Mouse (Mus musculus) G1E (cell line): Measurements from ENCODE around the gene Myom3. TPM values are rescaled to one million over a fixed set of nuclear protein-coding genes. Genes with fewer than 3 reads are reported as not detected.

Experiments used
- ATAC-seq: 2 replicates; pipeline ENCODE4 v1.8.0; 2016; ENCODE audit warnings: mild to moderate bottlenecking; ENCODE audit not compliant: insufficient number of reproducible peaks, poor library complexity, low FRiP score, severe bottlenecking; ENCODE audit errors: extremely low read depth
- DNase-seq: peaks from one replicate; pipeline ENCODE4 v3.0.0; 2012; ENCODE audit warnings: low spot score
- H3K27me3 ChIP-seq: 2 replicates; pipeline ENCODE4 v1.6.1; 2012; ENCODE audit warnings: mild to moderate bottlenecking, low read length, inconsistent platforms; ENCODE audit not compliant: insufficient read depth
- H3K36me3 ChIP-seq: replicated peaks from 2 replicates; pipeline ENCODE3; 2012; ENCODE audit warnings: mild to moderate bottlenecking, inconsistent platforms
- H3K4me1 ChIP-seq: 2 replicates; pipeline ENCODE4 v1.6.1; 2012; ENCODE audit warnings: low read depth, low read length, inconsistent platforms, mixed read lengths; ENCODE audit not compliant: insufficient read depth
- H3K4me3 ChIP-seq: 2 replicates; pipeline ENCODE4 v1.5.1; 2012; ENCODE audit warnings: low read depth, mild to moderate bottlenecking, inconsistent platforms, low read length, moderate library complexity, mixed read lengths
- H3K9me3 ChIP-seq: replicated peaks from 2 replicates; pipeline ENCODE4 v1.6.1; 2012; ENCODE audit warnings: inconsistent platforms
- CTCF ChIP-seq: IDR thresholded peaks from 2 replicates; pipeline ENCODE4 v1.5.1; 2012; ENCODE audit warnings: low read depth, low read length, inconsistent platforms, mixed read lengths
- GATA1 ChIP-seq: IDR thresholded peaks from 2 replicates; pipeline ENCODE4 v1.6.1; 2012; ENCODE audit warnings: borderline replicate concordance, low read length, inconsistent platforms, mixed read lengths
- GATA2 ChIP-seq: IDR thresholded peaks from 2 replicates; pipeline ENCODE4 v1.6.1; 2012; ENCODE audit warnings: low read depth, low read length, inconsistent platforms, borderline replicate concordance
- POLR2AphosphoS5 ChIP-seq: IDR thresholded peaks from 2 replicates; pipeline ENCODE4 v1.6.1; 2012; ENCODE audit warnings: low read depth, low read length, inconsistent platforms; ENCODE audit not compliant: insufficient replicate concordance
- TAL1 ChIP-seq: conservative IDR thresholded peaks from 2 replicates; pipeline ENCODE4 v1.6.1; 2012; ENCODE audit warnings: low read depth, low read length, inconsistent platforms, mixed read lengths
- polyA plus RNA-seq: library from polyadenylated mRNA; stranded (reverse); fragments of >175 nt; gene quantifications from 2 replicates; pipeline ENCODE4 v1.2.3, GENCODE M21; 2012
- total RNA-seq, 2 experiments: library from RNA; stranded (forward) in 1 of 2; stranded (reverse) in 1 of 2; fragments of 200-1000 nt in 1 of 2; fragments of >200 nt in 1 of 2; fragmentation: Nextera tagmentation in 1 of 2; gene quantifications; 2 replicates each; pipeline ENCODE4 v1.2.3; 2014 to 2017

Gene Myom3
- total and polyA plus RNA-seq, 3 experiments, result 0.11 TPM; not detected in 2

GRCm38 (mm10) chr4:135823298-135823697, 63.8 kb downstream of the Myom3 start:
- Histone ChIP-seq H3K36me3 (no peaks in the 10 kb centered on the region), H3K4me1 (no peaks in the 10 kb centered on the region), H3K9me3 (no peaks in the 10 kb centered on the region), H3K27me3 (peaks cover 13% of the 10 kb centered on the region; the same call in 1 of the 2 replicates), H3K4me3 (no peak overlapping the region)
- ATAC-seq, result no peak
- TF ChIP-seq CTCF, result 0 out of 2 replicates have a peak, but pooled peaks have one; percentile 4
- no peak for TF ChIP-seq TAL1
- DNase-seq, result no peak

- TF ChIP-seq GATA2 (no peak), GATA1 (no peak), TAL1 (no peak), POLR2AphosphoS5 (no peak), CTCF (no peak)
- Histone ChIP-seq H3K27me3 (peaks cover 16% of the 10 kb centered on the region), H3K4me3 (no peak overlapping the region), H3K4me1 (no peaks in the 10 kb centered on the region), H3K9me3 (no peaks in the 10 kb centered on the region), H3K36me3 (no peaks in the 10 kb centered on the region)
- ATAC-seq (no peak), DNase-seq (no peak)
Observed at GRCm38 (mm10) chr4:135824254-135824653, 64.7 kb downstream of the Myom3 start.

- H3K9me3 ChIP-seq, result no peaks in the 10 kb centered on the region
- ATAC-seq (no peak), DNase-seq (no peak)
- H3K27me3 ChIP-seq, result peaks cover 9% of the 10 kb centered on the region
- H3K36me3 ChIP-seq, result no peaks in the 10 kb centered on the region
- H3K4me1 ChIP-seq, result no peaks in the 10 kb centered on the region
- TF ChIP-seq POLR2AphosphoS5 (no peak), TAL1 (no peak), GATA2 (no peak), CTCF (no peak), GATA1 (no peak)
- no peak overlapping the region for H3K4me3 ChIP-seq
Observed at GRCm38 (mm10) chr4:135828491-135828890, 69.0 kb downstream of the Myom3 start.

- ATAC-seq, result no peak
- DNase-seq, result no peak
- Histone ChIP-seq H3K4me3 (no peak overlapping the region), H3K27me3 (peaks cover 14% of the 10 kb centered on the region), H3K4me1 (no peaks in the 10 kb centered on the region), H3K9me3 (no peaks in the 10 kb centered on the region), H3K36me3 (no peaks in the 10 kb centered on the region)
- TF ChIP-seq GATA2, result no peak
- no peak for TF ChIP-seq GATA1
- no peak for TF ChIP-seq CTCF
- no peak for TF ChIP-seq TAL1
- no peak for TF ChIP-seq POLR2AphosphoS5
Observed at GRCm38 (mm10) chr4:135832070-135832469, 72.6 kb downstream of the Myom3 start.

- H3K36me3 ChIP-seq, result no peaks in the 10 kb centered on the region
- TF ChIP-seq TAL1 (no peak), POLR2AphosphoS5 (no peak), GATA1 (no peak), GATA2 (no peak), CTCF (no peak)
- DNase-seq (no peak), ATAC-seq (no peak)
- no peaks in the 10 kb centered on the region for H3K4me1 ChIP-seq
- no peak overlapping the region for H3K4me3 ChIP-seq
- no peaks in the 10 kb centered on the region for H3K9me3 ChIP-seq
- peaks cover 18% of the 10 kb centered on the region for H3K27me3 ChIP-seq
Observed at GRCm38 (mm10) chr4:135833301-135834123, 74.0 kb downstream of the Myom3 start.

GRCm38 (mm10) chr4:135834124-135834717, 74.7 kb downstream of the Myom3 start:
- no peaks in the 10 kb centered on the region for H3K9me3 ChIP-seq
- H3K4me1 ChIP-seq, result no peaks in the 10 kb centered on the region
- no peak overlapping the region for H3K4me3 ChIP-seq
- H3K36me3 ChIP-seq, result no peaks in the 10 kb centered on the region
- DNase-seq (no peak), ATAC-seq (no peak)
- TF ChIP-seq CTCF (no peak), TAL1 (no peak), POLR2AphosphoS5 (no peak), GATA1 (no peak), GATA2 (no peak)
- H3K27me3 ChIP-seq, result peaks cover 19% of the 10 kb centered on the region
